Mouse (Mus musculus) olfactory bulb, adult 2 months (tissue): ENCODE results near the gene Ocln. TPM values are rescaled to one million over a fixed set of nuclear protein-coding genes. Genes with fewer than 3 reads are reported as not detected.

Experiments used
- H3K27ac ChIP-seq: fragments of 200-500 bp; 2 replicates; pipeline ENCODE4 v1.5.1; 2012; ENCODE audit warnings: low read depth, low read length; ENCODE audit not compliant: insufficient read depth
- H3K4me1 ChIP-seq: fragments of 200-500 bp; 2 replicates; pipeline ENCODE4 v1.6.1; 2012; ENCODE audit warnings: low read length; ENCODE audit not compliant: control insufficient read depth, insufficient read depth
- H3K4me3 ChIP-seq: fragments of 200-500 bp; 2 replicates; pipeline ENCODE4 v1.5.1; 2012; ENCODE audit warnings: mild to moderate bottlenecking, low read depth, low read length, moderate library complexity; ENCODE audit not compliant: insufficient read depth
- CTCF ChIP-seq: fragments of 200-500 bp; IDR thresholded peaks from 2 replicates; pipeline ENCODE4 v1.5.1; 2012; ENCODE audit warnings: low read depth, mild to moderate bottlenecking, low read length, moderate library complexity; ENCODE audit not compliant: insufficient read depth
- POLR2A ChIP-seq: fragments of 200-500 bp; IDR thresholded peaks from 2 replicates; pipeline ENCODE4 v1.6.1; 2012; ENCODE audit warnings: mild to moderate bottlenecking, low read depth, low read length, moderate library complexity; ENCODE audit not compliant: insufficient read depth
- WGBS: fragments of 180-500 bp; shearing (Covaris S2); methylation state at CpG from one replicate; pipeline ENCODE4 v1.1.7; 2018; 5-methylcytosine and 5-hydroxymethylcytosine counted together
- polyA plus RNA-seq: library from polyadenylated mRNA; stranded (reverse); fragments of >200 nt; gene quantifications from 2 replicates; pipeline ENCODE4 v1.2.4, GENCODE M21; 2012; ENCODE audit warnings: low replicate concordance; ENCODE audit not compliant: missing spikeins, insufficient read depth, insufficient read length

Gene Ocln
- polyA plus RNA-seq, 1 experiment, result not detected

GRCm38 (mm10) chr13:100524896-100525295 is 27.6 kb downstream of the Ocln start:
- TF ChIP-seq CTCF (no peak), POLR2A (no peak)
- WGBS, result 42% methylated on average over 6 of the region's 6 CpGs
- H3K27ac ChIP-seq, result no peak overlapping the region
- no peak overlapping the region for H3K4me3 ChIP-seq
- H3K4me1 ChIP-seq, result no peaks in the 10 kb centered on the region

GRCm38 (mm10) chr13:100523698-100524097 is 28.8 kb downstream of the Ocln start:
- H3K4me3 ChIP-seq, result no peak overlapping the region
- no peak overlapping the region for H3K27ac ChIP-seq
- TF ChIP-seq POLR2A (no peak), CTCF (no peak)
- H3K4me1 ChIP-seq, result no peaks in the 10 kb centered on the region
- 95% methylated on average over 2 of the region's 2 CpGs for WGBS

- WGBS, result 83% methylated on average over 9 of the region's 9 CpGs
These were observed 30.6 kb downstream of the Ocln start for GRCm38 (mm10) chr13:100521724-100522591.

GRCm38 (mm10) chr13:100519162-100519561 is 33.4 kb downstream of the Ocln start:
- no peak overlapping the region for H3K27ac ChIP-seq
- 70% methylated on average over 2 of the region's 2 CpGs for whole genome bisulfite sequencing

More at GRCm38 (mm10) chr13:100521724-100522591, 30.6 kb downstream of the Ocln start:
- Histone ChIP-seq H3K4me1 (no peaks in the 10 kb centered on the region), H3K4me3 (no peak overlapping the region), H3K27ac (no peak overlapping the region)
- no peak for TF ChIP-seq CTCF
- no peak for TF ChIP-seq POLR2A

GRCm38 (mm10) chr13:100518191-100518590 is 34.3 kb downstream of the Ocln start:
- no peak overlapping the region for H3K27ac ChIP-seq
- no peaks in the 10 kb centered on the region for H3K4me1 ChIP-seq
- H3K4me3 ChIP-seq, result no peak overlapping the region
- WGBS, result 87% methylated on average over 6 of the region's 6 CpGs
- TF ChIP-seq CTCF (no peak), POLR2A (no peak)

More at GRCm38 (mm10) chr13:100519162-100519561, 33.4 kb downstream of the Ocln start:
- TF ChIP-seq CTCF (no peak), POLR2A (no peak)
- H3K4me1 ChIP-seq, result no peaks in the 10 kb centered on the region
- H3K4me3 ChIP-seq, result no peak overlapping the region

- WGBS, result 88% methylated on average over 6 of the region's 6 CpGs
- TF ChIP-seq CTCF, result no peak
- no peak overlapping the region for H3K4me3 ChIP-seq
- H3K27ac ChIP-seq, result no peak overlapping the region
- H3K4me1 ChIP-seq, result no peaks in the 10 kb centered on the region
These were observed 34.8 kb downstream of the Ocln start for GRCm38 (mm10) chr13:100517652-100518153.

GRCm38 (mm10) chr13:100516213-100517105 is 36.1 kb downstream of the Ocln start:
- Histone ChIP-seq H3K27ac (no peak overlapping the region), H3K4me1 (no peaks in the 10 kb centered on the region), H3K4me3 (no peak overlapping the region)
- TF ChIP-seq POLR2A (no peak), CTCF (no peak)
- WGBS, result 40% methylated on average over 12 of the region's 12 CpGs

GRCm38 (mm10) chr13:100512792-100513191 is 39.7 kb downstream of the Ocln start:
- Histone ChIP-seq H3K4me1 (no peaks in the 10 kb centered on the region), H3K27ac (no peak overlapping the region), H3K4me3 (no peak overlapping the region)
- TF ChIP-seq CTCF (no peak), POLR2A (no peak)
- WGBS, result 98% methylated on average over 2 of the region's 2 CpGs
